Mouse (Mus musculus) 416B (cell line): ENCODE measurements at regions not wholly inside any gene's neighbourhood (a gene's known extent, or its start where the extent isn't known, plus 50 kb on each side); places are given as distances from the start of the nearest gene placed in this dataset.

Experiments used
- DNase-seq: peaks from one replicate; pipeline ENCODE4 v3.0.0; 2011; ENCODE audit warnings: low read depth

DNA sequence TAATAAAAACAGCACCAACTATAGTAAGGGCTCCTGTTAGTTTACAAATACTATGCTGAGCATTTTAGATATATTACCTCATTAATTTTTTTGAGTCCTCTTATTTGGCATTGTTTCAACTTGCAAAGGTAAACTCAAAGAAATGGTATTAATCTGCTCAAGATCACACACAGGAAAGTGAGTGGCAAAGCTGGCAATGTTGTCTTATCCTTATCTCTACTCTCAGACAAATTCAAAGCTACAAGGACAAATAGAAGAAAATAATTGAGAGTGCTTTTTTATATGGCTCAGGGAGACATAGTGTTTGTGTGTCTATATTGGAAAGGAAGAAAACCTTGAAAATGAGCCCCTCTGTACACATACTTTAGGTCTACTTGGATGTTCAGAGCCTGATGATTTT, 411.9 kb upstream of the Mgat4c start:
- DNase-seq: no peak

DNA sequence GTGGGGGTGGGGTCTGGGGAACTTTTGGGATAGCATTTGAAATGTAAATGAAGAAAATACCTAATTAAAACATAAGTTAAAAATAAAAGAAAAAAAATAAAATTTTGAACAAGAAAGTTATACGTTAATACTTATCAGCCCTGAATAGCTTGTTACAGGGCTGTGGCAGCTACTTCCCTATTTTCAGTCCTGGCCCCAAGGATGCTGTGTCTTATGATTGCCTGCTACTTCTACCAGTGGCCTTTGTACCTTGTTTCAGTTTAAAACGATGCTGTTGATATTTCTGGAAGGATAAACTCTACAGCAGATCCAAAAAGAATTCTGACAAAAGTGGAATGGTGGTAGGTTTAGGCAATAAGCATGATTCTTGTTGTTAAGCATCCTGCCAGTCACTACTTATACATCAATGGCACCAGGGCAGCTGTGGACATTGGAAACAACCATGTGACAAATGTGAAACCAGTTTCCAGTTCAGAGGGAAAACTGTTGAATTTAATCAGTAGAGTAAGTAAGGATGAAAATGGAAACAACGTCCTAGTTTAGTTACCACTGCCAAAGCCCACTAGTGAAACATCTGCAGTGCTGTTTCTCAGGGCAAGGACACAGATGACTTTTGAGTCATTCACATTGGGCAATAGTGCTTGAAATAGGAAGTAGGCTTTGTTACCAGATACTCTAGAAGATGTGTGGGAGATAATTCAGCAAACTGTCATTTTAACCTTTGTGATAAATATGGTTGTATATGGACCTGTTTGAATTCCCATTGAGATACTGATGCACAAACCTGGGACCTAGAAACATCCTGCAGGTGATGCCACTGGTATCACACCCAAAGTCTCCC, 409.6 kb upstream of the Mgat4c start:
- DNase-seq: peak; percentile 60

DNA sequence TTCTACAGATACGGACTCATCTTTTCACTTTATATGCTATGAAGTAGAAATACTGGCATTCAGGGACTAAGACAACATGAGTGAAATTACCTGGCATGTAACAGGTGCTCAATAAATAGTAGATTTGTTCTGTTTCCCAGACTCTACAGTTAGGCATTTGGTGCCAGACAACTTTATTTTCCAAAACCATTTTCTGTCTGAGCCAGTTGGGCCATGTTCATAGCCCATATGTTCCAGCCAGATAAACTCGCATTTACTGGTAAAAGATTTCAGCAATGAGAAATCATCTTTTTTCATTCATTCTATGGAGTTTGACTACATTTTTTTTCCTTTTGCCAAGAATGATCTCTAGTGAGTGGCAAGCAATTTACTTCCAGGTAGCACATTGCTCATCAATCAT, 393.2 kb upstream of the Mgat4c start:
- no peak for DNase-seq

DNA sequence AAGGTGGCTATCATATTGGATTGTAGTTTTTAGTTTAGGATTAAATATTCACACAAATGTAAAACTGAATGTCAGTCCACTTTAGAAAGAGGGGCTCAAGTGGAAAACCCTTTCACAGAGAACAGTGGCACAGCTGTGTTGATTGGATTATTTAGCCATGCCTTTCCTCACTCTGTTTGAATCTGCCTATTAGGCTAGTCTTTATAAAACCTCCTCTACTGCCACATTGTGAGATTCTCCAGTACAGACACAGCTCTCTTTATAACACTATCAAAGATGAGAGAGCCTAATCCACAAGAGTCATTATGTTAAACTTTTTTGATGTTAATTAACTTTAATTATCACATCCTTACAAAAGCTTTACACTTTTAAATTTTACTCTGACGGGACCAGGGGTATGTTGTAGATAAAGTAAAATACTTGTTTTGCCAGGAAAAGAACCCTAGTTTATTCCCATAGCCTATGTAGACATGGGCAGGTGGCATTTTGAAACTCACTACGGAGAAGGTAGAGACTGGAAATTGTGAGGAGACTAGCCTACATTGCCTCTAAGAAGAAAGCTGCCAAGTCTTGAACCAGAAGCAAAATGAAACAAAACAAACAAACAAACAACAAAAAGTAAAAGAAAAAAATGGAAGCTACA, 379.0 kb upstream of the Mgat4c start:
- DNase-seq: no peak

- no peak for DNase-seq
Measured at GRCm38 (mm10) chr10:101304075-101304474, 377.2 kb upstream of the Mgat4c start.

DNA sequence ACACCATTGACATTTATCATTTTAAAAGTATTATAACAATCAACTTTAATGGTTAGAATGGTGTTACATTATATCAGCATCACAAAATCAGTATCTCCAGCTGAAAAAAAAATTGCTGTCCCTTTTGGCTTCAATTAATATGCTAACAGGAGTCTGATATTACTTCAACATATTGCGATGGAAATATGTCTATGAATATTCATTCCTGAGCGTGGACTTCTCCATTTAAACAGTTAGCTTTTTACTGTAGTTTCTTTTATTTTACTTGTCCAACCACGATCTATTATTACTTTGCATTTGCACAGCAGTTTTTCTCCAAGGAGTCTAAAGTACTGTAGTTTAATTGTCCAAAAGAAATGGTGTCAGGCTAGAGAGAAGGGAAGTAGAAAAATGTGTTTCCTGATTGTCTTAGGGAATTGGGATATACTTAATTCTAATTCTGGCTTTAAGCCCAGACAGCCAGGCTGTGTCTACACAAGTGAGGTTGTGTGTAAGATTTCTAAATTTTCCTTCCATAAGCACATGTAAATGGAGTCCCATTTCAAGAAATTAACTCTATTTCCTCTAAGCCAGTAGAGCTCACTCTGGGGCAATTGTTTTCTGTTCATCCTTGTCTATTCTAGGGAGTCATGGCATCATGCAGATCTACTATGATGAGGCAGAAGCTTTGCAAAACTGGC, 364.5 kb upstream of the Mgat4c start:
- DNase-seq: no peak

DNA sequence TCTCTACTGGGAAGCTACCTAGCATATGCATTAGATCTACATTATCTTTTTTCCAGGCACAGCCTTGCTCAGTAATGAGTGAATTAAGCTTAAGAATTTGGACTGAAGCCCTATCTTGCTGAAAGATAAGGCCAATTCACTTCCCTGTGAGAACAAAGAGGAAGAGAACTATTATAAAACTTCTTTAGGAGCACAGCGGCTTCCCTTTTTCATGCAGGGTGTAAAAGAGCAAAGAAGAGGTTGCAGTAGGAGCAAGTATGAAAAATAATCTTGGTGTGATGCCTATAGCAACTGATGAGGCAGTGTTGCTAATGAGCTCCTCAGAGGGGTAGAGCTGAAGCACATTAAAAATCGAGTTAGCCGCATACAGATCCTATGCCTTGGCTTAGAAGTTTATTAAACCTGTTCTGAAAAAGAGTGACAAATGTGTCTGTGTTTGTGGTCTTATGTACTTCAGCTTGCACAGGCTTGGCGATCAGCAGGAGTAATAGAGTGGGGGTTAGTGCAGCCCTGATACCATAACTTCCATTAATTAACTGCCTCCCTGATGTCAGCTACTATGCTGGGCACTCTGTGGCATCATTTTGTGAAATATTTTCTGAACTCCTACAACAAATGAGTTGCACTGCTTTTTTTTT, 360.1 kb upstream of the Mgat4c start:
- no peak for DNase-seq

- no peak for DNase-seq
Measured at GRCm38 (mm10) chr10:101324537-101324936, 356.8 kb upstream of the Mgat4c start.

DNA sequence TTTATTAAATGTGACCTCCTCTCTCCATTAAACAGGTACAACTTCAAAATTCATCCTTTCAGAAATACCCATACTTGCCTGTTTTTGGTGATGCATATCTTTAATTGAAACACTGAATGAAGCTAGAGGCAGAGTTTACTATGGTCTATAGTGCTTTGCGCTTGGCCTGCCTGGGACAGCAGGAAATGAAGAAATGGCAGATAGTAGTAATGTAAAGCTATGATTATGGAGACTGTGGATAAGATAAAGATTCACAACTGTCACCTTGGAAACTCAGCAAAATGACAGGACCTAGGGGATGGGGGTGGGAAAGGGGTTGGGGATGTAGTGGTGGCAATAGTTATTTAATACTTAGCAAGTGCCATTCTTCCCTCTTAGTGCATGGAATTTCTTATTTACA, 352.7 kb upstream of the Mgat4c start:
- DNase-seq: no peak

GRCm38 (mm10) chr10:101330109-101330508, 351.2 kb upstream of the Mgat4c start:
- DNase-seq: peak; percentile 2

- DNase-seq: no peak
Measured at GRCm38 (mm10) chr10:101335136-101335535, 346.2 kb upstream of the Mgat4c start.

DNA sequence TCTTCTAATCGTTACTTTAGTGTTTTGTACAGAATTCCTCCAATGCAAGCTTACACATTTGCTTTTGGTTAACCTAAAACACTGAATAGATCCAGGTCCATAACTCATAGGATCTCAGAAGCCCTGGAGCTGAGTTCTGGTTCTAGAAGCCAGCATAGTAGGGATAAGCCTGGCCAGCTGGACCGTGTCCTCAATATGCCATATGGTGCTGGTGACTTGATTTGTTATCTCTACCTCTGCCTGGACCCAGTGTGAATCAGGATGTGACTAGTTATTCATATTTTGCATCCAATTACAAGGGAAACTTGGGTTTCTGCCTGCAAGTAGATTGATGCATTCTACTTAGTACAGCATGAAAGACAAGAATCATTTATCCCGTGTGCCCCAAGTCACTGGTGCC, 341.7 kb upstream of the Mgat4c start:
- no peak for DNase-seq

DNA sequence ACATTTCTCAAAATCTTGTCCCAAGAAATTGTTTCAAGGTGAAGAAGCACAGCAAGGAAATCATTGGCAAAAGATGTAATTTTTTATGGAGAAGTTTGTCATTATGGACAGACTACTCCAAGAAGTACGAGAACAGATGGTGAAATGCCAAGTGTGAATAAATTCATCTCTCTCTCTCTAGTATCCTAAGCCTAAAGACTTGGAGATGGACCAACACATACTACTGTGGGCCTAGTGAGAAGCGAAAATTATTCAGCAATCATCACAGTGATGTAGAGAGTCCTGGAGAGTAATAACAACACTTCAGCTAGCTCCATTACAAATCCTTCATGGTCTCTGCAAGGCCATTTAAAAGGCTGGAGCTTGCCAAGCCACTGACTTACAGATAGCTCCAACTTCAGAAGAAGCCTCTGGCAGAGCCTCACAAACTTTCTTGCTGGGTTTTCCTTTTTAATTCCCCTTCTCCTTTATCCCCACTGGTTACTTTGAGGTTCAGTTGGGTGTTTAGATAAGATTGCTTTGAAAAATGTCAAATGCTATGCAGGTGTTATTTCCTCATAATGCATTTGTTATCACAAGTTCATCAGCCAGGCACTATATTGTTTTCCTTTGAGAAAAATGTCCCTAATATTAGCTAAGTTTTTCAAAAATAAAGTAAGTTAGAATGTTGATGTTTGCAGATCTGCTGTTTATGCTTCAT, 330.9 kb upstream of the Mgat4c start:
- no peak for DNase-seq

DNA sequence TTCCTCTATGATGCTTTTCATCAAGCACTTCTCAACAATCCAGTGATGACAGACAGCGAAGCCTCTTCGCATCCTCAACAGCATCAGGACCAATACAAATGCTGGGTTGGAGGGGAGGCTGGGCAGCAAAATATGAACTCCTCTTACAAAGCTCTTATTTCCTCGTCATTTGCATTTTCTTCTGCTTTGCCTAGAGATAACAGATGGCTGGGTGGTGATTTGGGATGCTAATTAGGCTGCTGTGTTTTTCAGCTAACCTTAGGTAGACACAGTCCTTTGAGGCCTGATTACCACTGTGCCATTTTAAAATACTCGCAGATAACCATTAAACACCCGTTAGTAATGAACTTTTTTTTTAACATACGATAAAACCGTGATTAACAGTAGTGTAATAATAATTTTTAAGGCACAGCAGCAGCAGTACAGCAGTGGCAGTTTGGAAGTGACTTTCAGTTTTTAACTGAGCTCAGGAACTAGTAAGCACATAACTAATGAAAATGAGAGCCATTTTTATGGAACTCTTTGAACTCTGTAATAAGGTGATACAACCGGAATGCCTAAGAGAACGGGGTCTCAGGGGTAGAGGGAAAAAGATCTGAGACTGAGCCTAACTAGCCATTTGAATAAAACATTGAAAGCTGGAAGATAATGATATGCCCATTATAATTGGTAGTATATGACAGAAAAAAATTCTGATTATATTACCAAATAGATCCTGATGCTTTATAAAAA, 307.3 kb upstream of the Mgat4c start:
- DNase-seq: no peak

DNA sequence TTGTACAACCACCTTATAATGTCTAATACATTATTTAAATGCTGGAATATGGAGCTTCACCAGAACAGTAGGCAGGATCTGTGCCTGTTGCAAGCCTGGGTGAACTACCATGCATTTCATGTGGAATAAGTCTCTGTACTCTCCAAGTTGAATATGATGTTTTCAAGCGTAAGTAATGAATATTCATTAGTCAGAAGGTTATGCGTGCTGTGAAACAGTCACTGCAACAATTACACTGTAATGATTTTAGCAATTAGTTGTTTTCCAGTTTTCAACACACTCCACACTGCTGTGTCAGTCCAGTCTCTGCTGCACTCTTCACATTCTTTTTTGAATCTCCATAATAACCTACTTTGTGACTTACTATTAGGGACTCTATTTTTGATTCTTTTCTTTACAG, 287.9 kb upstream of the Mgat4c start:
- no peak for DNase-seq

- no peak for DNase-seq
Measured at GRCm38 (mm10) chr10:101399206-101399605, 282.1 kb upstream of the Mgat4c start.

DNA sequence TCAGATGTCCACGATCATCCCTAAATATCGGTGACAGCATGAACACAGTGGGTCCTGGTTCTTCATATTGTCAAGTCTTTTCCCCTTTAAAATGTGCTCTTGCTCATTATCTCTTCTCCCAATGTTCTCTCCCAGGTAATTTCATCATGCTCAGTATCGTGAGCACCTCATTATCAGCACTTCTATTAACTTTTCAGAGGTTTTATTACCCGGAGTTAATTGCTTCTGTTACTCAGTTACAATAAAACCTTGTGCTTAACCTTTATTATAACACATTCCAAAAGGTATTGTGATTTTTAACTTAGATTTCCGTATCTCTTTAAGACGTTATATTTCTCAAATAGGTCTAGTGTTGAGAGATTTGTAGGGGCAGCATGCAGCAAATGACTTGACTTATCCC, 266.0 kb upstream of the Mgat4c start:
- no peak for DNase-seq

DNA sequence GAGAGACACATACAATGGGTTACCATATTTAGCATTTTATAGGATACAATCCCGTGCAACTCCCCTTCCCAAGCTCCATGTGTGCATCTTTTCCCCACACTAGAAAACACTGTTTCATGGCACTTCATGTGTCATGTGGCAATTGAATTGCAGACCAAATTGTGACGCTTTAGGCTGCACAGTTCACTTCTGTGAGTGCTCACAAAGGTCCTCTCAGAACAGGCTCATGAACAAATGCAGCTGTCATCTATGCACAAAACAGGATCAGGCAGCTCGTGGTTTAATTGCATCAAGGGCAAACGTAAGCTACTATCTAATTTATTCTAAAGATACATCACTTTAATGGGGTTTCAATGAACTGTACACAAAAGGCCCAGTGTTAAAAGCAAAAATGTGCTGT, 258.7 kb upstream of the Mgat4c start:
- DNase-seq: no peak
